Mouse (Mus musculus): Measurements from ENCODE around the gene Tmem237. TPM values are rescaled to one million over a fixed set of nuclear protein-coding genes. Genes with fewer than 3 reads are reported as not detected.

The Tmem237 gene
- polyA plus RNA-seq, 1 experiment from 2014 or later, result 38.5 TPM

GRCm38 (mm10) chr1:59161396-59161795, 41.2 kb upstream of the Tmem237 start:
- no peak for ATAC-seq (ENCODE audit: low read depth)
- H3K27me3 ChIP-seq (ENCODE audit: control insufficient read depth, insufficient read depth, low read depth, low read length), result no peaks in the 10 kb centered on the region
- H3K4me2 ChIP-seq (ENCODE audit: low read depth, low read length), result no peak overlapping the region
- no peak overlapping the region for H3K4me3 ChIP-seq (ENCODE audit: low read length)
- H3K4me1 ChIP-seq (replicated peaks; ENCODE audit: control insufficient read depth, insufficient read depth, low read length), result 0 out of 2 replicates have a peak, but pooled peaks cover 3% of the 10 kb centered on the region
- no peaks in the 10 kb centered on the region for H3K9me3 ChIP-seq (ENCODE audit: control insufficient read depth, low read length)
- 85% methylated on average over 6 of the region's 6 CpGs for WGBS
- no peak overlapping the region for H3K9ac ChIP-seq (ENCODE audit: low read length)
- H3K36me3 ChIP-seq (ENCODE audit: control insufficient read depth, insufficient read depth, low read length), result peaks cover 3% of the 10 kb centered on the region; the same call in 1 of the 2 replicates
- H3K27ac ChIP-seq (ENCODE audit: low read length), result no peak overlapping the region

GRCm38 (mm10) chr1:59160871-59161270, 40.7 kb upstream of the Tmem237 start:
- H3K9ac ChIP-seq (ENCODE audit: low read length), result no peak overlapping the region
- WGBS, result 84% methylated on average over 6 of the region's 6 CpGs
- H3K4me2 ChIP-seq (ENCODE audit: low read depth, low read length), result no peak overlapping the region
- no peaks in the 10 kb centered on the region for H3K9me3 ChIP-seq (ENCODE audit: control insufficient read depth, low read length)
- 0 out of 2 replicates have a peak, but pooled peaks cover 3% of the 10 kb centered on the region for H3K4me1 ChIP-seq (replicated peaks; ENCODE audit: control insufficient read depth, insufficient read depth, low read length)
- peaks cover 3% of the 10 kb centered on the region; the same call in 1 of the 2 replicates for H3K36me3 ChIP-seq (ENCODE audit: control insufficient read depth, insufficient read depth, low read length)
- no peaks in the 10 kb centered on the region for H3K27me3 ChIP-seq (ENCODE audit: control insufficient read depth, insufficient read depth, low read depth, low read length)
- no peak for ATAC-seq (ENCODE audit: low read depth)
- no peak overlapping the region for H3K4me3 ChIP-seq (ENCODE audit: low read length)
- H3K27ac ChIP-seq (ENCODE audit: low read length), result no peak overlapping the region

- H3K9me3 ChIP-seq (ENCODE audit: control insufficient read depth, low read length), result no peaks in the 10 kb centered on the region
- H3K4me1 ChIP-seq (replicated peaks; ENCODE audit: control insufficient read depth, insufficient read depth, low read length), result 0 out of 2 replicates have a peak, but pooled peaks cover 3% of the 10 kb centered on the region
- H3K4me2 ChIP-seq (ENCODE audit: low read depth, low read length), result no peak overlapping the region
- H3K27ac ChIP-seq (ENCODE audit: low read length), result no peak overlapping the region
- H3K4me3 ChIP-seq (ENCODE audit: low read length), result no peak overlapping the region
- no peak overlapping the region for H3K9ac ChIP-seq (ENCODE audit: low read length)
- H3K27me3 ChIP-seq (ENCODE audit: control insufficient read depth, insufficient read depth, low read depth, low read length), result no peaks in the 10 kb centered on the region
- no peak for ATAC-seq (ENCODE audit: low read depth)
- H3K36me3 ChIP-seq (ENCODE audit: control insufficient read depth, insufficient read depth, low read length), result no peaks in the 10 kb centered on the region; the same call in 1 of the 2 replicates
- 83% methylated on average over 3 of the region's 3 CpGs for WGBS
These were observed 38.9 kb upstream of the Tmem237 start for GRCm38 (mm10) chr1:59159136-59159535.

DNA sequence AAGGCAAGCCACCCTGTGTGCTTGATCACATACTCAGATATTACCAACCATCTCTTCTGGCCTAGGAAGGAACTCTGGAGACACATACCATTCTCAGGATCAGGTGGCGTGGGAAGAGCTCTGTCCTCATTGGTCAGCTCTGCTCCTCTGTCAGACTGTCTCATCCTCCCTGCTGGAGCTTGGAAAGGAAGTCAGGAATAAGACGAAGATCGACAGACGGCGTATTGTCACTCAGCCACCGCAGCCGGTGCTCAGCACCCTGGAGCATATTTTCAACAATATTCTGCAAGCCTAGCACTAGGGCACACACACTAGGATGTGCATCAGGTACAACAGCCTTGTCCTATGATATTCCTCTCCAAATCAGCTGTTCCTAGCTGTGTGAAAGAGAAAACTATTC, 38.3 kb upstream of the Tmem237 start:
- H3K4me1 ChIP-seq (replicated peaks; ENCODE audit: control insufficient read depth, insufficient read depth, low read length), result 0 out of 2 replicates have a peak, but pooled peaks cover 3% of the 10 kb centered on the region
- H3K27ac ChIP-seq (ENCODE audit: low read length), result no peak overlapping the region
- WGBS, result 85% methylated on average over 7 of the region's 7 CpGs
- no peaks in the 10 kb centered on the region for H3K27me3 ChIP-seq (ENCODE audit: control insufficient read depth, insufficient read depth, low read depth, low read length)
- no peaks in the 10 kb centered on the region; the same call in 1 of the 2 replicates for H3K36me3 ChIP-seq (ENCODE audit: control insufficient read depth, insufficient read depth, low read length)
- ATAC-seq (ENCODE audit: low read depth), result no peak
- no peak overlapping the region for H3K9ac ChIP-seq (ENCODE audit: low read length)
- H3K4me3 ChIP-seq (ENCODE audit: low read length), result no peak overlapping the region
- H3K4me2 ChIP-seq (ENCODE audit: low read depth, low read length), result no peak overlapping the region
- no peaks in the 10 kb centered on the region for H3K9me3 ChIP-seq (ENCODE audit: control insufficient read depth, low read length)

GRCm38 (mm10) chr1:59157846-59158245, 37.6 kb upstream of the Tmem237 start:
- no peak for ATAC-seq (ENCODE audit: low read depth)
- 73% methylated on average over 4 of the region's 4 CpGs for WGBS
- no peak overlapping the region for H3K27ac ChIP-seq (ENCODE audit: low read length)
- H3K9me3 ChIP-seq (ENCODE audit: control insufficient read depth, low read length), result no peaks in the 10 kb centered on the region
- H3K4me3 ChIP-seq (ENCODE audit: low read length), result no peak overlapping the region
- no peaks in the 10 kb centered on the region; the same call in 1 of the 2 replicates for H3K36me3 ChIP-seq (ENCODE audit: control insufficient read depth, insufficient read depth, low read length)
- no peaks in the 10 kb centered on the region for H3K27me3 ChIP-seq (ENCODE audit: control insufficient read depth, insufficient read depth, low read depth, low read length)
- H3K9ac ChIP-seq (ENCODE audit: low read length), result no peak overlapping the region
- no peak overlapping the region for H3K4me2 ChIP-seq (ENCODE audit: low read depth, low read length)
- 0 out of 2 replicates have a peak, but pooled peaks cover 3% of the 10 kb centered on the region for H3K4me1 ChIP-seq (replicated peaks; ENCODE audit: control insufficient read depth, insufficient read depth, low read length)

GRCm38 (mm10) chr1:59152346-59152745, 32.1 kb upstream of the Tmem237 start:
- ATAC-seq (ENCODE audit: low read depth), result no peak

DNA sequence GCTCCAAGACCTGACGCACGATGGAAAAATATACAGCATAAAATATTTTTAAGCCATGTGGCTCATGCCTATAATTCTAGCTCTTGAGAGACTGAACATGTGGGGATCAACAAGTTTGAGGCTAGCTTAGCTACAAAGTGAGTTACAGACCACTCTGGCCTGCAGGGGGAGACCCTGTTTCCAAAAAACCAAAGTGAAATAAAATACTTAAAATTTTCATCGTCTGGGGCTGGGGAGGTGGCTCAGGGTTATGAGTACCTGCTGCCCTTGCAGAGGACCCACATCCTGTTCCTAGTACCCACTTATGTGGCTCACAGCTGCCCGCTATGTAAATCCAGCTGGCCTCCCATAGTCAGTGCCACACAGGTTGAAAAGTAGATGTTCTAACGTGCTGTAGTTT, 30.3 kb upstream of the Tmem237 start:
- H3K9me3 ChIP-seq (ENCODE audit: control insufficient read depth, low read length), result no peaks in the 10 kb centered on the region
- 62% methylated on average over 5 of the region's 5 CpGs for WGBS

More at GRCm38 (mm10) chr1:59152346-59152745, 32.1 kb upstream of the Tmem237 start:
- no peak overlapping the region for H3K4me3 ChIP-seq (ENCODE audit: low read length)
- H3K4me2 ChIP-seq (ENCODE audit: low read depth, low read length), result no peak overlapping the region
- H3K27me3 ChIP-seq (ENCODE audit: control insufficient read depth, insufficient read depth, low read depth, low read length), result no peaks in the 10 kb centered on the region
- H3K36me3 ChIP-seq (ENCODE audit: control insufficient read depth, insufficient read depth, low read length), result no peaks in the 10 kb centered on the region
- H3K9me3 ChIP-seq (ENCODE audit: control insufficient read depth, low read length), result no peaks in the 10 kb centered on the region
- H3K4me1 ChIP-seq (replicated peaks; ENCODE audit: control insufficient read depth, insufficient read depth, low read length), result 0 out of 2 replicates have a peak, but pooled peaks cover under 1% of the 10 kb centered on the region
- 75% methylated on average over 4 of the region's 4 CpGs for WGBS
- no peak overlapping the region for H3K9ac ChIP-seq (ENCODE audit: low read length)
- no peak overlapping the region for H3K27ac ChIP-seq (ENCODE audit: low read length)

DNA sequence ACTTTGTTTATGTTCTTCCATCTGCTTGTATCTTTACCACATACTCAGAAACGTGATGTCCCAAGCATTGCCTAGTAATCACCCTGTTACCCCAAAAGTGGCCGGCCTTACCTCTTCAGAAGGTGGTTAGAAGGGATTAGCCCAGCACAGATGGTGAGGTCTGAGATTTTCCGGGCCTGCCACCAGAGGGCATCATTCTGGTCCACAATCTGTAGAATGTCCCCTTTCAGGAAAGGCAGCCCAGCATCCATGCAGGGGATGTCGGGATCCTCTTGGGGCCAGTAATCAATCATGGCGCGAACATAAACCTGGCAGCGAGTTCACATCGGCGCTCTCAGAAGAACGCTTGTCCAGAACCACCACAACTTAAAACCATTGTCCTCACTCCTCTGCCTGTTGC, 24.3 kb upstream of the Tmem237 start:
- ATAC-seq (ENCODE audit: low read depth), result no peak

More for the DNA sequence above, 30.3 kb upstream of the Tmem237 start:
- Histone ChIP-seq H3K36me3 (ENCODE audit: control insufficient read depth, insufficient read depth, low read length) (no peaks in the 10 kb centered on the region), H3K4me3 (ENCODE audit: low read length) (no peak overlapping the region), H3K4me1 (replicated peaks; ENCODE audit: control insufficient read depth, insufficient read depth, low read length) (no peaks in the 10 kb centered on the region), H3K4me2 (ENCODE audit: low read depth, low read length) (no peak overlapping the region), H3K9ac (ENCODE audit: low read length) (no peak overlapping the region), H3K27me3 (ENCODE audit: control insufficient read depth, insufficient read depth, low read depth, low read length) (no peaks in the 10 kb centered on the region), H3K27ac (ENCODE audit: low read length) (no peak overlapping the region)
- ATAC-seq (ENCODE audit: low read depth), result no peak

GRCm38 (mm10) chr1:59142809-59143208, 22.6 kb upstream of the Tmem237 start:
- no peaks in the 10 kb centered on the region for H3K4me1 ChIP-seq (replicated peaks; ENCODE audit: control insufficient read depth, insufficient read depth, low read length)
- no peaks in the 10 kb centered on the region for H3K9me3 ChIP-seq (ENCODE audit: control insufficient read depth, low read length)
- no peak overlapping the region for H3K27ac ChIP-seq (ENCODE audit: low read length)
- no peak overlapping the region for H3K4me3 ChIP-seq (ENCODE audit: low read length)
- no peak for ATAC-seq (ENCODE audit: low read depth)
- no peak overlapping the region for H3K9ac ChIP-seq (ENCODE audit: low read length)
- no peaks in the 10 kb centered on the region for H3K27me3 ChIP-seq (ENCODE audit: control insufficient read depth, insufficient read depth, low read depth, low read length)
- no peak overlapping the region for H3K4me2 ChIP-seq (ENCODE audit: low read depth, low read length)
- no peaks in the 10 kb centered on the region for H3K36me3 ChIP-seq (ENCODE audit: control insufficient read depth, insufficient read depth, low read length)

More for the DNA sequence above, 24.3 kb upstream of the Tmem237 start:
- H3K27me3 ChIP-seq (ENCODE audit: control insufficient read depth, insufficient read depth, low read depth, low read length), result no peaks in the 10 kb centered on the region
- H3K4me2 ChIP-seq (ENCODE audit: low read depth, low read length), result no peak overlapping the region
- H3K9ac ChIP-seq (ENCODE audit: low read length), result no peak overlapping the region
- H3K9me3 ChIP-seq (ENCODE audit: control insufficient read depth, low read length), result no peaks in the 10 kb centered on the region
- no peak overlapping the region for H3K27ac ChIP-seq (ENCODE audit: low read length)
- WGBS, result 69% methylated on average over 10 of the region's 10 CpGs
- H3K4me3 ChIP-seq (ENCODE audit: low read length), result no peak overlapping the region
- no peaks in the 10 kb centered on the region for H3K36me3 ChIP-seq (ENCODE audit: control insufficient read depth, insufficient read depth, low read length)
- H3K4me1 ChIP-seq (replicated peaks; ENCODE audit: control insufficient read depth, insufficient read depth, low read length), result no peaks in the 10 kb centered on the region

DNA sequence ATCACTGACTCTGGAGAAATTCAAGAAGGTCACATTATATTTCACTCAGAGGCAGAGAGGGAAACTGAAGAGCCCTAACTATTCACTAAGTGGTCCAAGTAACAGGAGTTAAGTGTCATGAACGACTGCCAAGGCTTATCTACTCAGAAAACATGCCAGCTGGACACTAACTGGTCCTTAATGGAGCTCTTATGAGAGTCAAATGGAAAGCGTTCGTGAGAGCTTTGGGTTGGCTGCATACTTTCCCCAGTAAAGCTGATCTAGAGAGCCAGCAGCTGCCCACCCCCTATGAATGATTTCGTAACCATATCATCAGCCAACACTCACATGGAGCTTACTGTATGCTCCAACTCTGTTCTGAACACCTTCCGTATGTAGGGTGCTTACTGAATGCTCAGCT, 14.2 kb upstream of the Tmem237 start:
- Histone ChIP-seq H3K27ac (ENCODE audit: low read length) (peak overlapping the region; percentile 41; the same call in 1 of the 2 replicates), H3K27me3 (ENCODE audit: control insufficient read depth, insufficient read depth, low read depth, low read length) (no peaks in the 10 kb centered on the region), H3K36me3 (ENCODE audit: control insufficient read depth, insufficient read depth, low read length) (no peaks in the 10 kb centered on the region), H3K9me3 (ENCODE audit: control insufficient read depth, low read length) (no peaks in the 10 kb centered on the region), H3K4me2 (ENCODE audit: low read depth, low read length) (no peak overlapping the region), H3K9ac (ENCODE audit: low read length) (no peak overlapping the region), H3K4me1 (replicated peaks; ENCODE audit: control insufficient read depth, insufficient read depth, low read length) (peaks cover 8% of the 10 kb centered on the region), H3K4me3 (ENCODE audit: low read length) (no peak overlapping the region)
- 22% methylated on average over 5 of the region's 5 CpGs for WGBS
- ATAC-seq (ENCODE audit: low read depth), result peak; percentile 96

Data from lung, embryonic 16.5 days (tissue).